Mouse (Mus musculus) lung, adult 2 months (tissue): ENCODE results near the gene Pde4d.

ENCODE experiments used
- CTCF ChIP-seq: fragments of 200-500 bp; IDR thresholded peaks from 2 replicates; pipeline ENCODE4 v1.5.1; 2011; ENCODE audit warnings: mild to moderate bottlenecking, low read length, control low read depth; ENCODE audit not compliant: insufficient read depth
- POLR2A ChIP-seq: fragments of 200-500 bp; IDR thresholded peaks from 2 replicates; pipeline ENCODE4 v1.6.1; 2011; ENCODE audit warnings: low read depth, mild to moderate bottlenecking, control low read depth, low read length, borderline replicate concordance; ENCODE audit errors: extremely low read depth

DNA sequence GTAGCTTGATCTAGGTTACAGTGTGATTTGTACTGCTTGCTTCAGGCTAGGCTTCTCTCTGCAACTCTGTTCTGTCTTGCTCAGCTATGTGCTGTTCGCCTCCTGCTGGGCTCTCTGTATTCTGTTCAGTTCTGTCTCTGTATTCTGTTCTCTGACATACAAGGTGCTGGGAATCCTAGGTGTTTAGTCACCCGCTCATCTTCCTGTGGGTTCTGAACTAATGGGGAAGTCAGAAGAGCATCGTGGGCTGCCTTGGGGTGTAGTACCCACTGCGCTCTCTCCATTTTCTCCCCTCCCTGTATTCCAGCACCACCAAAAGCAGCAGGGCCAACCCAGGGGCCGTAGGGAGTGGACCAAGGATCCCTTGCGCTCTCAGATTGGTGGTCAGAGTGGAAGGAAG is 197.1 kb downstream of the Pde4d start:
- no peak for TF ChIP-seq POLR2A
- TF ChIP-seq CTCF, result no peak
